Mouse (Mus musculus): ENCODE results near the gene Acvr1b.

The Acvr1b gene

GRCm38 (mm10) chr15:101175131-101175460 is 1.2 kb downstream of the Acvr1b start:
- no peak for DNase-seq (ENCODE audit: low spot score in 2 of 2)

- DNase-seq (ENCODE audit: low spot score in 2 of 2): no peak
These were observed 1.9 kb downstream of the Acvr1b start for GRCm38 (mm10) chr15:101175613-101176283.

- DNase-seq (ENCODE audit: low spot score in 2 of 2): no peak
These were observed 2.4 kb downstream of the Acvr1b start for GRCm38 (mm10) chr15:101176284-101176680.

- no peak for DNase-seq (ENCODE audit: low spot score in 2 of 2)
These were observed 3.2 kb downstream of the Acvr1b start for GRCm38 (mm10) chr15:101176795-101177691.

- DNase-seq (ENCODE audit: low spot score in 2 of 2): no peak
These were observed 6.7 kb downstream of the Acvr1b start for GRCm38 (mm10) chr15:101180363-101181105.

- no peak for DNase-seq (ENCODE audit: low spot score in 2 of 2)
These were observed 7.2 kb downstream of the Acvr1b start for GRCm38 (mm10) chr15:101181106-101181466.

GRCm38 (mm10) chr15:101181500-101181899 is 7.6 kb downstream of the Acvr1b start:
- DNase-seq (ENCODE audit: low spot score in 2 of 2): no peak

GRCm38 (mm10) chr15:101182676-101183075 is 8.8 kb downstream of the Acvr1b start:
- no peak for DNase-seq (ENCODE audit: low spot score in 2 of 2)

GRCm38 (mm10) chr15:101184300-101184699 is 10.4 kb downstream of the Acvr1b start:
- no peak for DNase-seq (ENCODE audit: low spot score in 2 of 2)

GRCm38 (mm10) chr15:101185549-101185948 is 11.7 kb downstream of the Acvr1b start:
- no peak for DNase-seq (ENCODE audit: low spot score in 2 of 2)

GRCm38 (mm10) chr15:101187907-101188306 is 14.0 kb downstream of the Acvr1b start:
- no peak for DNase-seq (ENCODE audit: low spot score in 2 of 2)

- DNase-seq (ENCODE audit: low spot score in 2 of 2): no peak
These were observed 16.3 kb downstream of the Acvr1b start for GRCm38 (mm10) chr15:101189981-101190761.

GRCm38 (mm10) chr15:101190762-101191150 is 16.9 kb downstream of the Acvr1b start:
- DNase-seq (ENCODE audit: low spot score in 2 of 2): no peak

- no peak for DNase-seq (ENCODE audit: low spot score in 2 of 2)
These were observed 17.8 kb downstream of the Acvr1b start for GRCm38 (mm10) chr15:101191459-101192259.

- DNase-seq (ENCODE audit: low spot score in 2 of 2): no peak
These were observed 18.4 kb downstream of the Acvr1b start for GRCm38 (mm10) chr15:101192260-101192640.

GRCm38 (mm10) chr15:101192651-101193050 is 18.8 kb downstream of the Acvr1b start:
- DNase-seq (ENCODE audit: low spot score in 2 of 2): no peak

GRCm38 (mm10) chr15:101193971-101194370 is 20.1 kb downstream of the Acvr1b start:
- DNase-seq (ENCODE audit: low spot score in 2 of 2): no peak

- no peak for DNase-seq (ENCODE audit: low spot score in 2 of 2)
These were observed 21.3 kb downstream of the Acvr1b start for GRCm38 (mm10) chr15:101194951-101195823.

GRCm38 (mm10) chr15:101196079-101196795 is 22.4 kb downstream of the Acvr1b start:
- DNase-seq (ENCODE audit: low spot score in 2 of 2): no peak
